Mouse (Mus musculus) left cerebral cortex, adult 2 months (tissue): ENCODE data around the gene Skint10. TPM values are rescaled to one million over a fixed set of nuclear protein-coding genes. Genes with fewer than 3 reads are reported as not detected.

Experiments
- DNase-seq, 2 experiments: peaks; one replicate each; pipeline ENCODE4 v3.0.0; 2021 to 2022; ENCODE audit warnings: low spot score in 2 of 2, mixed read lengths in 1 of 2; ENCODE audit errors: extremely low spot score in 1 of 2
- H3K27ac ChIP-seq: fragments of 200-600 bp; 2 replicates; pipeline ENCODE4 v1.8.1; 2022
- H3K4me3 ChIP-seq: fragments of 200-600 bp; 2 replicates; pipeline ENCODE4 v1.8.1; 2022
- CTCF ChIP-seq: fragments of 200-600 bp; IDR thresholded peaks from 2 replicates; pipeline ENCODE4 v1.8.1; 2022; ENCODE audit warnings: antibody characterized with exemption, mild to moderate bottlenecking, moderate library complexity
- intact Hi-C: fragments of 180-260 bp; cut with DNase I; formaldehyde crosslinking; loops from one replicate; pipeline ENCODE4 v1.15.1; 2025
- long read RNA-seq, 2 experiments: library from polyadenylated mRNA; stranded (forward); transcript quantifications; one replicate each; pipeline ENCODE4 v2.0.0; 2021; ENCODE audit warnings: borderline mapping rate in 2 of 2
- total RNA-seq, 2 experiments: library from RNA; stranded (reverse); gene quantifications; 2 replicates each; pipeline ENCODE4 v1.2.3; 2021

Skint10 gene
- total RNA-seq: not detected
- long read RNA-seq, experiment 1: 0 reads
- long read RNA-seq, experiment 2: 0 reads

DNA sequence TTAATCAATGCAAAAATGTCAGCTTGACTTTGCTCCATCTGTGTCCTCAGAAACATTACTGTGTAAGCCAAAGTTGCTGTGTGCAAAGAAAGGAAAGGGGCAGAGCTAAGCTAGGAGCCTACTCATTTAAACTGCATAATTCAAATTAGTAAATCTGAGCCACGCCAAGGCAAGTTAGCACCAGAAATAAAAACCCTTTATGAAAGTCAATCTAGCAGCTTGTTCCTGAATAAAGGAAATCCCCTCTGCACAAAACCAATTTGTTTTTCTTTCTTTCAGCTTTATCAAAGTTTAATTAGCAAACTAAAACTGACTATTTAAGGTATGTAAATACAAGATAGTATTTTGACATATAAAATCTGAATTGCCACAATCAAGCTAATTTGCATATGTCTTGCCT is at the start of gene Skint10:
Skint10 (minus strand) TSS at position 101 of the 400 bp plus-strand sequence.
- Histone ChIP-seq H3K27ac (no peak within 1 kb of the TSS), H3K4me3 (no peak within 1 kb of the TSS)
- DNase-seq: no peak
- no peak for TF ChIP-seq CTCF
- intact Hi-C loops: no loop called here

DNA sequence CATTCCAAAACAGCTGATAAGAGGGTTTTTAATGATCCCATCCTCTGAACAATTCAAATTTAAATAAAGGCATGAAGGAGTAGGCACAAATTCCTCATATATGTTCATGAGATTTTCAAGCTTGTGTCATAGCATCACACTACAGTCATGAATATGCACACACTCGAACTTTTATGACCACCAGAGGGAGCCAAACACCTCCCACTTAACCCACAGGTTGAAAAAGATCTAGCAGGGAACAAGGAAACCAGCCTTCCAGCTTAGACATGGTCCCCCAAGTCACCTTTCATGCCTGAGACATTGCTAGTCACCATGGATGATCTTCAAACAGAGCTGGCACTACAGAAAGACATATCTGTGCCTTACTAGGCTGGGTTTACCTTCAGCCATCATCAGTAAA is 16.0 kb upstream of the Skint10 start:
- H3K4me3 ChIP-seq: no peak overlapping the region

More for the DNA sequence above, 16.0 kb upstream of the Skint10 start:
- intact Hi-C loops: no loop called here
- no peak for DNase-seq
- no peak for TF ChIP-seq CTCF
- H3K27ac ChIP-seq: no peak overlapping the region

Other genes starting within 250 kb of the Skint10 start
- not detected for gene Skint2, start 217.7 kb downstream of the Skint10 start, total RNA-seq